Mouse (Mus musculus): ENCODE measurements at regions not wholly inside any gene's neighbourhood (a gene's known extent, or its start where the extent isn't known, plus 50 kb on each side); places are given as distances from the start of the nearest gene placed in this dataset.

DNA sequence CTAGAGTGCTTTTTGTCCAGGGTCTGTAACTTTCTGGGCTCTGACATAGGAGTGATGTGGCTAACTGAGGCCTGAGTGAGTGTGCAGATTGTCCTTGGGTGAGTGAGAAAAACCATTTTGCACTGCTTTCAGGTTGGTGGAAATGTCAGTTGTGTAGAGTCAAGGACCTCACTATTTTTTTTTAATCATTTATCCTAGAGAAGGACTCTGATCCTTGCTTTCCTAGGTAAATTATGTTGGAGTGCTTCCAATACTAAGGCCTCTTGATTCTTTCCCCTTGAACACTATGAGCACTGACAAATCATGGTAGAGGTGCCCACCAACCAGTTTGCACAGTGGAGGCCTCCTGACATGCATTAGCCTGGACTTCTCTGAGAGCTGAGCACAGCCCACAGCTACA is 233.6 kb downstream of the Utp18 start:
- DNase-seq, result peak; percentile 5 to 45

Data from kidney, postnatal 36 days (tissue).